Mouse (Mus musculus) kidney, postnatal 36 days (tissue): Measurements from ENCODE around the gene Reg4.
A peak's percentile ranks its signal among the peaks of the same experiment; 100 is the strongest.

Experiments used
- DNase-seq, 2 experiments: peaks; one replicate each; pipeline ENCODE4 v3.0.0; 2021 to 2022; ENCODE audit warnings: mixed read lengths in 2 of 2

Gene Reg4

DNA sequence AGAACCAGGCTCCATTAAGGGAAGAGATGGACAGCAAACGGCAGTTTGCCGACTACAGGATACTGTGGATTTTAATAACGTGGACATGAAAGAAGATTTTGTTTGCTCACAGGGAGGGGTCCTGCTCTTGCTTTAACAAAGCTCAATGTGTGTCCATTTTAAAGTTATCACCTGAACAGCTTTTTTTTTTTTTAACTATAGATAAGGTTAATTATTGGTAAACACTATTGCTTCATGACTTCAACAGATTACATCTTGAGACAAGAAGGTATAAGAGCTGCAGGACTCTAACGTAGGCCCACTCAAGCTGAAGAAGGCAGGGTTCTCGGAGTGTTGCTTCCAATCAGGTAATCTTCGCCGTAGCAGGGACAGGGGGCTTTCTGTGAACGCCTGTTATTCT, at the start of gene Reg4:
Gene Reg4, plus strand, starts transcription at position 301 of the 400 bp plus-strand sequence.
- DNase-seq, result no peak

GRCm38 (mm10) chr3:98178340-98178739, 43.6 kb upstream of the Reg4 start:
- peak; percentile 75 to 79 for DNase-seq

DNA sequence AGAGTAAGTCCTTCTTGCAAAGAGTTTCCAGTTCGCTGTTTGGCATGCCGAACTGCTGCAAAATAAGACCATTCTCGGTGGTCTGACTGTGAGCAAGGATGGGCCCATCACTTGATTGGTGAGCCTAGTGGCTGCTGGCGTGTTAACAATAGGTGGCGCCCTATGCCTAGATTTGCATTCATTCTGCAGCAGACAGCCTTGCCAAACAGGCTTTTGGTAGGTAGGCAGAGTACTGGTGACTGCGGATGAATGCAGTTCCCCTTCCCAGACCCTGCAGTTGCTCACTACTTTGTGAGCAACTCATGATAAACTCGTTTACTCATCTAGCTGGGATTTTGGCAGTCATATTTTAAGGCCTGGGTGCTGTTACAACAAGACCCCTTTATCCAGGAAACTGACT, 41.2 kb upstream of the Reg4 start:
- DNase-seq, result peak; percentile 54 to 75

- DNase-seq, result no peak
Observed at GRCm38 (mm10) chr3:98185163-98185714, 36.7 kb upstream of the Reg4 start.

- DNase-seq, result no peak
Observed at GRCm38 (mm10) chr3:98187777-98188176, 34.2 kb upstream of the Reg4 start.

GRCm38 (mm10) chr3:98197711-98198532, 24.0 kb upstream of the Reg4 start:
- DNase-seq, result no peak

DNA sequence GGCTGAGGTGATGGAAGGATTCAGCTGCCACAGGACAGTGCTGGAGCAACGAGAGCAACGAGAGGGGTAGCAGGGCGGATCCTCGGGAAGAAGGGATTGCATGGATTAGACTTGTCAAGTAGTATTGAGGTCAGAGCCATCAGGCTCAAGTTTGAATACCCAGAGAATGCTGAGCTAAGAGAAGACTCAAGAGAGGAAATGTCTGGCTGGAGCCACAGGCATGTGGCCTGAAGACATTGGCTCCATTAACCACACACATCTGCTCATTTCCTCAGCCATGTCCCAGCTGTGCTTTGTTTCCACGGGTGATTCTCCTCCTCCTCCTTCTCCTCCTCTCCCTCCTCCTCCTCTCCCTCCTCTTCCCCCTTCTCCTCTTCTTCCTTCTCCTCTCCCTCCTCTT, 22.2 kb upstream of the Reg4 start:
- no peak for DNase-seq

DNA sequence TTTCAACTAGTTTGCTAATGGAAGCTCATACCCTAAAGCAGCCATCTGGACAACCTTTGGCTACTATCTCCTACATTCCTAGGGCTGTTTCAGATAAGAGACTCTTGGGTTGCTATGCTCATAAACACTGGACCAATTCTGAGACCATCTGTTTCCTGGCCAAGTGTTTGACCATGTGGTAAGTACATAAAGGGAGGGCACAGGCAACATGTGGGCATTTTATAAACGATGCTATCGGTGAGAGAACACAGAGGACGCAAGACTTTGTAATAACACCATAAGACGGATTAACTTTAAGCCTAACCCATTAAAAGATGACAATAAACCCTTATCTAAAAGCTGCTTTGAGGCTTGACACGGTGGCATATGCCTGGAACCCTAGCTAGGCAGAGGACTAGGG, 18.7 kb upstream of the Reg4 start:
- DNase-seq, result no peak

- no peak for DNase-seq
Observed at GRCm38 (mm10) chr3:98206977-98207376, 15.0 kb upstream of the Reg4 start.

DNA sequence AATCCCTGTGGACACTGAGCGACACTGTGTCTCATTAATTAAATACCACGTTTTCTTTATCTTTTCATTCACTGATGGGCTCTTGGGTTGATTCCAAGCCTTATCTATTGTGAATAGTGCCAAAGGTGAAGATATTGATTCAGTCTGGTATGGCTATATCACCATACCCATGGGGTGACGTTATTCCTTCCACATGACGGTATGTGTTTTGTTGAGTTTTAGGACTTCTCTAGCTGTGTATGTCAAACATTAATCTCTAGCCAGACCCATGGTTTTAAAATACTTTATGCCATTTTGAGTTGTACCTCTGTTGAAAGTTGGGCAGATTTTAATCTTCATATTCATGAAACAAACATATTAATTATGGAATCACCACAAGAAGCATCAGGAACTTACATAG, 12.8 kb upstream of the Reg4 start:
- DNase-seq, result no peak

DNA sequence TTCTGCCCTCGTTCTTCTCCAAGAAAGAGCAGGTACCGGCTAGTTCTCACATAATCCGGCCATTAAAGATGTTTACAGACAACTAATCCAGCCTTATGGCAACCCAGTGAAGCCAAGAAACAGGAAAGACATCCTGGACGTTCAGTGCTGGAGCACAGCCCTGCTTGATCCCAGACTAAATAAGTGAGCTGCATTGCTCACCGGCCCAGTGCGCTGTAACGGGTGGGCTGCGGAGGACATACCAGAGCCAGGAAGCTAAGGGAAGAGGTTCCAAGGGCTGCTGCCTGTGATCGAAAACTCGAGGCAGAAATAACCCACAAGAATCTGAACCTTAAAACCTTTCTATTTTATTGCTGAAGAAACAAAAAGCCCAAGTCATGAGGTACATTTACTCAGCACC, 11.1 kb upstream of the Reg4 start:
- no peak for DNase-seq

DNA sequence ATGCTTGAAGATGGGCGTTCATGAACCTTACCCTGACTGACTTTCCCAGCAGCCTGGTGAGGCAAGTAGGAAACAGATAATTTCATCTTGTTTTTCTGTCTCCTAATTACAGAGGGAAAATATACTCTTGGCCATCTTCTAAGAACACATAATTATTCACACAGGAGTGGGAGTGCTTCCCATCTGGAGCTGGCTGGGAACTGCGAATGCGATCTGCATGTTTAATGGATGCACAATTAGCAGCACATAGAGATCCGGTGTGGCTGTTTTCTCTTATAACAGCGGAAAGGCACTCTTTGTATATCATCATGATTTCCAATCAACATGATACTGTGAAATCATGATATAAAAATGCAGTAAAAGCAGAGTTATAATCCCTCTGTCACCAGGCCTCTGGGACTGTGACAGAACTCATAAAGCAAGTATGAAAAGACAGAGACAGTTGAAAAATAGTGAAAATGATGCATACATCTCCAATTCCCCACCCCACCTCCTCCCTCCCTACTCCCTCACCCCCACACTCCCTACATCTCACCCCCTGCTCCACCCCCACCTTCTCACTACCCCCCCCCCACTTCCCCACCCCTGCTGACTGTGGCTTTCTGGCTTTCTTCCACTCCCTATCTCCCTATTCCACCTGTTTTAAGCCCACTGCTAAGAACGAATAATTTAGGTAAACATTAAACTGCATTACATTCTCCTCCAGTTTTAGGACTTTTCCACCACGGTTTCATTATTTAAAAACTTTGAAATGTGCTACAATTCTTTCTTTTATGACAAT, 10.5 kb upstream of the Reg4 start:
- no peak for DNase-seq

DNA sequence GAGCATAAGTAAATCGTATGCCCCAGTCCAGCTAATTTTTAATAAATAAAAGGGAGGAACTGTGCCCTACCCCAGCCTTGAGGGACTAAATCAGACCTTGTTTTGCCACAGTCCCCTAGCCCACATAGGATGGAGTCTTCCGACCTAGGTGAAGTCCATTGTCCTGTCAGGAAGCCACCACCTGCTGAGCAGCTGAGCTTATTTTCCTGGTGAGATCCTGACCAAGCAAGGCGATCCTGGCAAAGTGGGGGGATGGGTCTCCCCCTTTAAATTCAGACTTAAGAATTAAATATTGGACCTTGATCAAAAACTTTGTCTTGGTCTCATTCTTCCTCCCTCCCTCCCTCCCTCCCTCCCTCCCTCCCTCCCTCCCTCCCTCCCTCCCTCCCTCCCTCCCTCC, 5.7 kb upstream of the Reg4 start:
- no peak for DNase-seq

GRCm38 (mm10) chr3:98223263-98223662, 1.3 kb downstream of the Reg4 start:
- no peak for DNase-seq

DNA sequence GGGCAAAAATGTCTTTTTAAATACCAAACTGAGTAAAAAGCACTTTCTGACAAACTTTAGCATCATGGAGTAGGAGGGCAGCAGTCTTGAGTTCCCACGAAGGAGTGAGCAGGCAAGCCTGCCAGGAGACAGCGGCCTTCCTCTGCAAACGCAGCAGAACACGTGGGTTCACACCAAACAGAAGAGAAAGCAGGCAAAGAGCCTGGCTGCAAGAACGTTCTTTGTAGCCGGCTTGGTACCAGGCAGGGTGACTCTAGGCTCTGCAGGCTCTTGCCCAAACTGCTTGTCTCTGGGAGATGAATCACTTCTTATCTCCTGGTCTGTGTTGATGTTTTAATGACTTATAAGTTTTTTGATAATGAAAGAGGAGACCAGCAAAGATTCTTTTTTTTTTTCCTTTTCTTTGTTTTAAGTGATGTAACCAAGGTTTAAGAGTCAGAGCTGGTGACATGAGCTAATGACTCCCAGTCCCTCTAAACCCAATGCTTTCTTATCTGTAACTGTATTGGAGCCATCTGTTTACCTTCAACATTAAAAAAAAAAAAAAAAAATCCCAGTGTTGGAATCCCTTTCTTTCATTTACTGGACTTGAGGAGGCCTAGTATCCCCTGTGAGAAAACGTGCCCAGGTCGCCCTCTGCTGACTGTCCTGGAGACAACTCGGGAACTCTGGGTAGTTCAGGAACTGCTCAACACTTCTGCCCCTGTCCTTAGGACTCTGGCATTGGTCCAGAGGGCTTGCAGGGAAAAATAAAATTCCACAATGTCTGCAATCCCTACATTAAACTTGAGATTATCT, 2.0 kb downstream of the Reg4 start:
- peak; percentile 70 to 86 for DNase-seq

GRCm38 (mm10) chr3:98224975-98225374, 3.0 kb downstream of the Reg4 start:
- no peak for DNase-seq

- DNase-seq, result no peak
Observed at GRCm38 (mm10) chr3:98225746-98226145, 3.8 kb downstream of the Reg4 start.

GRCm38 (mm10) chr3:98226988-98227610, 5.1 kb downstream of the Reg4 start:
- DNase-seq, result peak; percentile 75 to 91

DNA sequence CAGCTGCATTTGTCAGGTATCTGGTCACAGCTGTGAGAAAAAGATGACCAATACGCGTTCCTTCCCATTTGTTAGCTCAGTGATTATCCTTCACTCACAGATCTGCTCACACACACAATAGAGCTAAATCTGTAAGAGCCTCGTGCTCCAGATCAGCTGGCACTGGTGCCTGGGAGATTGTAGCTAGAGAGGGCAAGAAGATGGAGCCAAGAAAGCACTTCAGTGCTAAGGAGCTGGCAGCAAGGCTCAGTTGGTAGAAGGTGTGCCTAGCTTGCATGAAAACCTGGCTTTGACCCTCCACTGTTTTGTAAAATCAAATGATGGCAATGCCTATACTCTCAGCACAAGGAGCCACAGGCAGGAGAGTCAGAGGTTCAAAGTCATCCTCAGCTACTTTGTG, 5.8 kb downstream of the Reg4 start:
- DNase-seq, result no peak

GRCm38 (mm10) chr3:98229943-98230342, 8.0 kb downstream of the Reg4 start:
- DNase-seq, result no peak

DNA sequence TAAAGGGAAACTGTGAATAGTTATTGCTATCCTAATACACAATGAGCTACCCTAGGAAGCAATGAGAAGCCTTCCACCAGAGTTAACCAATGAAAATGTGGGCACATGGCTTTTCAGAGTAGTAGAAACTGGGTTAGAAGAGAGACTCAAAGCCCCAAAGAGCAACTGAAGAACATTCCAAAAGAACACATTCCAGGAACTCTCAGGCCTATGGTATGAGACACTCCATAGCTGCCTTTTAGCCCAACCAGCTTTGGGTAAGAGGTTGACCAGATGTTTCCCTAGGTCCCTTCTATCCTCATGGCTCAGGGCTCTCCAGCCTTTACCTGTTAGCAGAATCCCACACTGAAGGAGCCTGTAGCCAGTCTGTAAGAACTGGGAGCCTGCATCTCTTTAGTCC, 11.5 kb downstream of the Reg4 start:
- no peak for DNase-seq

- DNase-seq, result no peak
Observed at GRCm38 (mm10) chr3:98236266-98236665, 14.3 kb downstream of the Reg4 start.

GRCm38 (mm10) chr3:98237240-98237639, 15.3 kb downstream of the Reg4 start:
- no peak for DNase-seq
